Mouse (Mus musculus) brain, embryonic 14.5 days (tissue): ENCODE measurements around the gene H6pd.

ENCODE experiments used
- CTCF ChIP-seq: fragments of 200-500 bp; IDR thresholded peaks from 2 replicates; pipeline ENCODE4 v1.5.1; 2012; ENCODE audit warnings: inconsistent platforms, mild to moderate bottlenecking, moderate library complexity, borderline replicate concordance; ENCODE audit not compliant: insufficient read depth, insufficient read length; ENCODE audit errors: extremely low read depth
- POLR2A ChIP-seq: fragments of 200-500 bp; IDR thresholded peaks from 2 replicates; pipeline ENCODE4 v1.6.1; 2012; ENCODE audit warnings: mild to moderate bottlenecking, inconsistent platforms, borderline replicate concordance; ENCODE audit not compliant: poor library complexity, insufficient read depth, insufficient read length, severe bottlenecking; ENCODE audit errors: extremely low read depth

GRCm38 (mm10) chr4:150030449-150031233, 21.8 kb upstream of the H6pd start:
- TF ChIP-seq CTCF (no peak), POLR2A (no peak)
